Mouse (Mus musculus): ENCODE results near the gene Ribc2. TPM values are rescaled to one million over a fixed set of nuclear protein-coding genes. Genes with fewer than 3 reads are reported as not detected.
A peak's percentile ranks its signal among the peaks of the same experiment; 100 is the strongest.

Ribc2 gene
- polyA plus RNA-seq, 1 experiment from 2014 or later: not detected

DNA sequence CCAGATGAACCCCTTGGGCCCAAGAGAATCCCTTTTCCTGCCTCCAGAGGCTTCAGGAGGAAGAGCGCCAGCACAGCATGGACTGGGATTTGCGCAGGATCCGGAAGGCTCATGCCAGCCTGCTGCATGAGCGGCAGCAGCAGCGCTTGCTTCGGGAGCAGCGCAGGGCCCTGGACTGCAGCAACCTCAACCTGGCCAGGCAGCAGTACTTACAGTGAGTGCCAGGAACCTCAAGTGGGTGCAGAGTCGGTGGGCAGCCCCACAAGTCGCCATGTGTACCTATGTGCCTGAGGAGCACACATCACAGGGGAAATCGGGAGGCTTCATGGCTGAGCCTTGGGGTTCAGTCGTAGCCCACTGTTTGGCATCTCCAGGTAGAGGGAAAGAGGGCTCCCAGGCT is 11.3 kb downstream of the Ribc2 start:
- Histone ChIP-seq H3K4me1 (replicated peaks; ENCODE audit: control insufficient read depth, insufficient read depth) (no peaks in the 10 kb centered on the region), H3K36me3 (ENCODE audit: control insufficient read depth, insufficient read depth, low read length) (no peaks in the 10 kb centered on the region), H3K4me3 (ENCODE audit: low read depth, low read length) (no peak overlapping the region), H3K4me2 (replicated peaks; ENCODE audit: low read depth) (no peak overlapping the region), H3K27me3 (ENCODE audit: control insufficient read depth, insufficient read depth, low read length) (no peaks in the 10 kb centered on the region), H3K27ac (replicated peaks) (no peak overlapping the region), H3K9me3 (ENCODE audit: control insufficient read depth, low read length) (no peaks in the 10 kb centered on the region), H3K9ac (ENCODE audit: low read length) (no peak overlapping the region)
- DNase-seq (ENCODE audit: low spot score) (no peak), ATAC-seq (ENCODE audit: low FRiP score, low TSS enrichment) (no peak)
- 89% methylated on average over 11 of the region's 11 CpGs for WGBS
- TF ChIP-seq CTCF (IDR thresholded peaks at IDR 0.05; ENCODE audit: low read depth) (no peak), EP300 (optimal IDR thresholded peaks at IDR 0.05) (no peak)

GRCm38 (mm10) chr15:85143747-85144146 is 11.9 kb downstream of the Ribc2 start:
- ATAC-seq (ENCODE audit: low FRiP score, low TSS enrichment): no peak
- H3K27me3 ChIP-seq (ENCODE audit: control insufficient read depth, insufficient read depth, low read length): no peaks in the 10 kb centered on the region
- no peaks in the 10 kb centered on the region for H3K4me1 ChIP-seq (replicated peaks; ENCODE audit: control insufficient read depth, insufficient read depth)
- DNase-seq (ENCODE audit: low spot score): peak; percentile 13
- TF ChIP-seq EP300 (optimal IDR thresholded peaks at IDR 0.05): no peak
- peak; percentile 32 for TF ChIP-seq CTCF (IDR thresholded peaks at IDR 0.05; ENCODE audit: low read depth)
- H3K36me3 ChIP-seq (ENCODE audit: control insufficient read depth, insufficient read depth, low read length): no peaks in the 10 kb centered on the region
- no peaks in the 10 kb centered on the region for H3K9me3 ChIP-seq (ENCODE audit: control insufficient read depth, low read length)
- no peak overlapping the region for H3K27ac ChIP-seq (replicated peaks)
- no peak overlapping the region for H3K9ac ChIP-seq (ENCODE audit: low read length)
- no peak overlapping the region for H3K4me2 ChIP-seq (replicated peaks; ENCODE audit: low read depth)
- no peak overlapping the region for H3K4me3 ChIP-seq (ENCODE audit: low read depth, low read length)
- WGBS: 89% methylated on average over 1 of the region's 1 CpGs

GRCm38 (mm10) chr15:85144249-85144648 is 12.4 kb downstream of the Ribc2 start:
- peak; percentile 3 for DNase-seq (ENCODE audit: low spot score)
- Histone ChIP-seq H3K4me3 (ENCODE audit: low read depth, low read length) (no peak overlapping the region), H3K4me1 (replicated peaks; ENCODE audit: control insufficient read depth, insufficient read depth) (no peaks in the 10 kb centered on the region), H3K4me2 (replicated peaks; ENCODE audit: low read depth) (no peak overlapping the region), H3K9ac (ENCODE audit: low read length) (no peak overlapping the region), H3K27me3 (ENCODE audit: control insufficient read depth, insufficient read depth, low read length) (no peaks in the 10 kb centered on the region), H3K27ac (replicated peaks) (no peak overlapping the region), H3K9me3 (ENCODE audit: control insufficient read depth, low read length) (no peaks in the 10 kb centered on the region), H3K36me3 (ENCODE audit: control insufficient read depth, insufficient read depth, low read length) (no peaks in the 10 kb centered on the region)
- TF ChIP-seq EP300 (optimal IDR thresholded peaks at IDR 0.05): no peak
- TF ChIP-seq CTCF (IDR thresholded peaks at IDR 0.05; ENCODE audit: low read depth): no peak
- 83% methylated on average over 5 of the region's 5 CpGs for WGBS
- no peak for ATAC-seq (ENCODE audit: low FRiP score, low TSS enrichment)

DNA sequence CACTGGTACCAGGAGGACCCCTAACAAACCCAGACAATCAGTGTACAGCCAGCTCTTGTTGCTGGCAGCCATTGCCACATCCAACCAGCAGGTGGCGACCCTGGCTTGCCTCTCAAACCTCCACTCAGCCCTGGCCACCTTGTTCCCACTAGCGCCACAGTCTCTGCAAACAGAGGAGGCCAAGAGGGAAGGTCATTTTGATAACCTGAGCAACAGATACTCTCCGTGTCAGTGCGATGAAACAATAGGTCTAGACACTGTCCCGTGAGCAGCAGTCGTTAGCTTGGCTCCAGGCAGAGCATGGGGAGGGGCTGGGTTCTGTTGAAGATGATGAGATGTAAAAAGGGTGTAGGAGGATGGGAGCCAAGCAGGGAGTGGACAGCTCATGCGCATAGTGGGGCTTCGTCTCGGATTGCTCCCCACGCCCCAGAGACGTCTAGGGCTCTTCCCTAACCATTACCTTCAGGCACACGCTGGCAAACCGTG is 19.6 kb downstream of the Ribc2 start:
- peak; percentile 99 for TF ChIP-seq CTCF (IDR thresholded peaks at IDR 0.05; ENCODE audit: low read depth)
- TF ChIP-seq EP300 (optimal IDR thresholded peaks at IDR 0.05): no peak
- WGBS: 25% methylated on average over 13 of the region's 13 CpGs
- peak; percentile 80 for DNase-seq (ENCODE audit: low spot score)
- H3K27me3 ChIP-seq (ENCODE audit: control insufficient read depth, insufficient read depth, low read length): no peaks in the 10 kb centered on the region
- H3K4me2 ChIP-seq (replicated peaks; ENCODE audit: low read depth): no peak overlapping the region
- H3K4me1 ChIP-seq (replicated peaks; ENCODE audit: control insufficient read depth, insufficient read depth): no peaks in the 10 kb centered on the region
- H3K36me3 ChIP-seq (ENCODE audit: control insufficient read depth, insufficient read depth, low read length): no peaks in the 10 kb centered on the region
- no peaks in the 10 kb centered on the region for H3K9me3 ChIP-seq (ENCODE audit: control insufficient read depth, low read length)
- no peak overlapping the region for H3K27ac ChIP-seq (replicated peaks)
- H3K9ac ChIP-seq (ENCODE audit: low read length): no peak overlapping the region
- peak; percentile 70 for ATAC-seq (ENCODE audit: low FRiP score, low TSS enrichment)
- no peak overlapping the region for H3K4me3 ChIP-seq (ENCODE audit: low read depth, low read length)

GRCm38 (mm10) chr15:85152577-85152976 is 20.7 kb downstream of the Ribc2 start:
- H3K4me3 ChIP-seq (ENCODE audit: low read depth, low read length): no peak overlapping the region
- WGBS: 50% methylated on average over 3 of the region's 3 CpGs
- no peaks in the 10 kb centered on the region for H3K9me3 ChIP-seq (ENCODE audit: control insufficient read depth, low read length)
- H3K4me2 ChIP-seq (replicated peaks; ENCODE audit: low read depth): no peak overlapping the region
- no peaks in the 10 kb centered on the region for H3K36me3 ChIP-seq (ENCODE audit: control insufficient read depth, insufficient read depth, low read length)
- H3K4me1 ChIP-seq (replicated peaks; ENCODE audit: control insufficient read depth, insufficient read depth): no peaks in the 10 kb centered on the region
- H3K9ac ChIP-seq (ENCODE audit: low read length): no peak overlapping the region
- H3K27me3 ChIP-seq (ENCODE audit: control insufficient read depth, insufficient read depth, low read length): no peaks in the 10 kb centered on the region
- no peak overlapping the region for H3K27ac ChIP-seq (replicated peaks)
- ATAC-seq (ENCODE audit: low FRiP score, low TSS enrichment) (no peak), DNase-seq (ENCODE audit: low spot score) (no peak)
- TF ChIP-seq EP300 (optimal IDR thresholded peaks at IDR 0.05) (no peak), CTCF (IDR thresholded peaks at IDR 0.05; ENCODE audit: low read depth) (no peak)

DNA sequence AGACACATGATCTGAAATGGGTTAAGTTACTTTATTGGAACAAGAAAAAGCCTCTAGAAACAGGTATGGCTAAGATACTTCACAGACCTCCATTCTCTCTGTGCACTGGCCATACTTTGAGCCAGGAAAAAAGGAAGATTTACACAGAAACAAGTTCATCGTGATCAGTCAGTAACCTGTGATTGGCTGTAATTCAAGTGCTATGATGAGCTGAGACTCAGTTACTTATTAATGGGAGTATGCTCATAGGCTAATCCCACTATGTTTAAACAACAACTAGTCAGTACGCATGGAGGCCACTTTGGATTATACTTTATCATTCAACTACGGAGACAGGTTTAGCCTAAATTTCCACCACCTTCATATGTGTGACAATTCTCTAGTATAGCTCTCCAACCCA is 22.2 kb downstream of the Ribc2 start:
- no peaks in the 10 kb centered on the region for H3K9me3 ChIP-seq (ENCODE audit: control insufficient read depth, low read length)
- no peak overlapping the region for H3K27ac ChIP-seq (replicated peaks)
- no peaks in the 10 kb centered on the region for H3K27me3 ChIP-seq (ENCODE audit: control insufficient read depth, insufficient read depth, low read length)
- 44% methylated on average over 3 of the region's 3 CpGs for WGBS
- no peaks in the 10 kb centered on the region for H3K36me3 ChIP-seq (ENCODE audit: control insufficient read depth, insufficient read depth, low read length)
- TF ChIP-seq CTCF (IDR thresholded peaks at IDR 0.05; ENCODE audit: low read depth): no peak
- TF ChIP-seq EP300 (optimal IDR thresholded peaks at IDR 0.05): no peak
- ATAC-seq (ENCODE audit: low FRiP score, low TSS enrichment) (no peak), DNase-seq (ENCODE audit: low spot score) (no peak)
- no peak overlapping the region for H3K4me2 ChIP-seq (replicated peaks; ENCODE audit: low read depth)
- no peak overlapping the region for H3K4me3 ChIP-seq (ENCODE audit: low read depth, low read length)
- H3K9ac ChIP-seq (ENCODE audit: low read length): no peak overlapping the region
- H3K4me1 ChIP-seq (replicated peaks; ENCODE audit: control insufficient read depth, insufficient read depth): no peaks in the 10 kb centered on the region

Measured in stomach, postnatal 0 days (tissue).